Mouse (Mus musculus) activated CD4-positive, CD25-positive, alpha-beta regulatory T cell, adult 4 months (primary cell): Measurements from ENCODE around the gene Dnaaf2. TPM values are rescaled to one million over a fixed set of nuclear protein-coding genes. Genes with fewer than 3 reads are reported as not detected.

Experiments used
- ATAC-seq: one replicate; pipeline ENCODE4 v1.8.0; 2017
- polyA plus RNA-seq, 2 experiments: library from polyadenylated mRNA; unstranded; fragments of 100-300 nt; shearing (Covaris generic); gene quantifications; one replicate each; pipeline ENCODE4 v1.2.1; 2017

Dnaaf2 gene
- 1 to 10 TPM; 3.3 to 5.2 TPM for polyA plus RNA-seq

GRCm38 (mm10) chr12:69198164-69198535 is at the start of gene Dnaaf2:
TSS of gene Dnaaf2 (minus strand) at chr12:69198429.
- peak; percentile 4 for ATAC-seq

- ATAC-seq = peak; percentile 72
Observed at GRCm38 (mm10) chr12:69241771-69242431, 43.7 kb upstream of the Dnaaf2 start.

GRCm38 (mm10) chr12:69241405-69241770 is 43.2 kb upstream of the Dnaaf2 start:
- ATAC-seq = peak; percentile 6

DNA sequence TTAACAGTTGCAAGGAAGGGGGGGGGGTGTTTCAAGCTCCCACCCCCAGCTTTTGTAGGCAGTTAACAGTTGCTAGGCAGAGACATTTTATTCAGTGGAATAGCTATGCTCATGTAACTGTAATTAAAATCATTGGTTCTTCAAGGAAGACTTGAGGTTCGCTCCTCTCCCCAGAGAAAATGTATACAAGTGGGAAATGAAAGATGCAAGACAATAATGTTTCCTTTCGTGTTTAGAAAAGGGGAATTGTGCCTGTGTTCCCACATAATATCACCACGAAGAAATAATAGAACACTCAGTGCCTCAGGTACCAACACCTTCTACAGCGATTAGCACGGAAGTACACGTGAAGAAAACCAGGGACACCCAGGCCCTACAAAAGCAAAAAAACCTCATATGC is 42.6 kb upstream of the Dnaaf2 start, which contains the start of gene Klhdc1:
TSS of gene Klhdc1 (plus strand) at position 301 of the 400 bp plus-strand sequence.
- ATAC-seq = no peak

- ATAC-seq = no peak
Observed at GRCm38 (mm10) chr12:69238284-69238683, 40.1 kb upstream of the Dnaaf2 start.

DNA sequence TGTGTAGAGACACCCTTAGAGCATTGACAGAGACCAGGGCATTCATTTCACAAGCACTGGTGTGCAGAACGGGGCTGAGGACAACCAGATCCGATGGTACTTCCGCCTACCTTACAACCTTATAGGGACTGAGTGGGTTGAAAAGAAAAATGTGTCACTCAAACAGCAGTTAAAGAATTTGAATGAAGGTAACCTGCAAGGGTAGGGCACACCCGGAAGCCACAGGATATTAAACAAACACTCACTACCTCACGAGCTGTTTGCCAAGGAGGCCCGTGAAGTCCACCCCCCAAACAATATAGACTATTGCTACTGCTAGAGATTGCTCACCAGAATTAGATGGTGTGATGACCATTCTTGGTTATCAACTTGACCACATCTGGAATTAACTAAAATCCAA is 37.6 kb upstream of the Dnaaf2 start:
- ATAC-seq = no peak

DNA sequence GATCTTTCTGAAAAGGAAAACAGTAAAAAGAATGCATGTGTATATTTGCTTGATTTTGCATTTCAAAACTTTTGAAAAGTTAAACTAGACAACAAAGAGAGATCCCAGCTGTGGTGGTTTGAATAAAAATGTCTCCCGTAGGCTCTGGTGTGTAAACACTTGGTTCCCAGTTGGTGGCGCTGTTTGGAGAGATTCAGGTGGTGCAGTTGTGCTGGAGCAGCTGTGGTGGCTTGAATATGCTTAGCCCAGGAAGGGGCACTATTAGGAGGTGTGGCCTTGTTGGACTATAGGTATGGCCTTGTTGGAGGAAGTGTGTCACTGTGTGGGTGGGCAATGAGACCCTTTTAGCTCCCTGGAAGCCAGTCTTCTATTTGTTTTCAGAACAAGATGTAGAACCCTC is 31.0 kb upstream of the Dnaaf2 start:
- no peak for ATAC-seq

DNA sequence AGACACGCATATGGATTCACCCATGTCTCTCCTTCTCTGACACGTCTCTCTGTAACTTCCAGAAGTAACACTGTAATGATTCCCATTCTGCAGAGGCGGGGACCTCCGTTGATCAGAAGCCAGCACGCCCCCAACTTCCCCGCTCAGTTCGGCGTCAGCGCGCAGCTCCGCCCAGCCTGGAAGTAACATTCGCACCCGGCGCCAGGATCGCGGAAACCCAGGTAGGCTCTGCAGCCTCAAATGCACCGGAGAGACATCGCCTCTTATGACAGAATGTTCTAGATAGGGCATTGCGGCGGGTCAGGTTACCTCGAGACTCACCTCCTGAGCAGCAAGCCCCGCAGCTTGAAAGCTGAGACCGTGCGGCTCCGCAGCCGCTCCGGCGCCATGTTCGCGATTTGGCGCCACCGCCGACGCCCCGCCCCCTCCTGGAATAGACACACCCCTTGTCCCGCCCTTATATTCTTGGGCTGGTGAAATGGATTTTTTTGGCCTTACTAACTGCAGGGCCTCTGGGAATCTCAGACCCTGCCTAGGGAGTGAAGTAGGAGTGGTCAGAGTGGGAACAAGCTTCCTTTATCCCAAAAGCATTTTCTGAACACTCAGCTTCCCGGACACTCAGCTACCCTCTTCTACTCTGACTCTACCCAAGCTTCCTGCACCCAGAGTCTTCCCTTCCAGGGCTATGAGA is 29.7 kb upstream of the Dnaaf2 start, which contains the start of gene Pole2:
TSS of gene Pole2 (minus strand) at position 420 of the 691 bp plus-strand sequence.
- peak; percentile 88 for ATAC-seq

DNA sequence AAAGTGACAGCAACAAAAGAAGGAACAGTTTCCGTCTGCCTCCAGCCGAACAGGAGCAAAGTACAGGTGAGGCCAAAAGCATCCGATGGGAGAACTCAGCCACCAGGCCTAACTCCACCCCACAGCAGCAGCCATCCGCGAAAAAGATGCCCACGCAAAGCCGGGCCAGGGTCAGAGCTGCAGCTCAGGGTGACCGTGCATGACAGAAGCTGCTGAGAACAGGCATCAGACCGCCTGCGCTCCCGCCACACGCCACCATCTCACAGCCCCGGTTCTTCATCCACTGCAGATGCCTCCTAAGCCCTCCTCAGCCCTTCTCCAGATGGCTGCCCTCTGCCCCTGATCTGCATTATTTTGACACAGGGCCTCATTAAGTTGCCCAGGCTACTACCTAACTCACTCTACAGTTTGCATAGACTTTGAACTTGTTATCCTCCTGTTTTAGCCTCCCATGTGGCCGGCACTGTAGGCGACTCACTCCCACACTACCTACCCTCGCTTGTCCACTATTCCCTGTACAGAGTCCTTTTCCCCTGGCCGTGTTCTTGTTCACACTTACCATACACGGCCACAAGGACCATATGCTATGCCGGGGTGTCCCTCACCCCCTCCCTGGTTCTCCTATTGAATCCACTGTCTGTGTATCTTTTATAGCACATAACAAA is 22.5 kb upstream of the Dnaaf2 start:
- no peak for ATAC-seq

DNA sequence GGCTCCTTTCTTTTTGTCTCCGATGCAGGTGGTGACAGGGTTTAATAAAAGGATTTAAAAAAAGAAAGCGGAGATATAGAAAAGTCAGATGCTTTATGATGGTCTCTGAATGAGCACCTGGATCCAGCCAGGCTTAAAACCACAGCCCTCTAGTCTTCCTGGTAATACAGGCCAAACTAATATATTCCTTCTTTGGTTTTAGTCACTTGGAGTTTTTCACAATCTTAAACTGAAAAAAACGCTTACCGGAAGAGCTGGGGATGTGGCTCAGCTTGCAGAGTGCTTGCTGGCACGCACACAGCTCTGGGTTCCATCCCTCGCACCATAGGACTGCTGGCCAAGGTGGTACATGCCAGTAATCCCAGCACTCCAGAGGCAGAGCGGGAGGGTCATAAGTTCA is 18.4 kb upstream of the Dnaaf2 start:
- ATAC-seq = no peak

- ATAC-seq = no peak
Observed at GRCm38 (mm10) chr12:69215000-69215785, 17.0 kb upstream of the Dnaaf2 start.

- ATAC-seq = no peak
Observed at GRCm38 (mm10) chr12:69214393-69214792, 16.2 kb upstream of the Dnaaf2 start.

GRCm38 (mm10) chr12:69213186-69213777 is 15.1 kb upstream of the Dnaaf2 start:
- no peak for ATAC-seq

DNA sequence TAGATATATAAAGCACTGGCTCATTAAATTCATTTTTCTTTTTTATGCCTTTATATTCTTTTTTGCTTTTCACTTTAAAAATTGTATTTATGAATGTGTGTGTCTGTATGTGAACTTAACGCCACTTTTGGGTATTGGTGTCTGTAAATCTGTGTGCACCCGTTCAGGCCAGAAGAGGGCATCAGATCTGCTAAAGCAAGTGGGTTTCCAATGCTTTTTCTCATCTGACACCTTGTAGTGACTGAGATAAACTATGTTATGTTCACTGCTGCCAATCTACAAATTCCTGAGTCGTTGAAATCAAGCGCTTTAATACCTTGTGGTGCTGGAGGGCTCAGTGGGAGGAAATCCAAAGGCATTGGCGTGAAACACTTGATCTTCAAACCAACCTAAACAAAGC is 12.8 kb upstream of the Dnaaf2 start:
- no peak for ATAC-seq

GRCm38 (mm10) chr12:69210056-69210979 is 12.1 kb upstream of the Dnaaf2 start:
- ATAC-seq = no peak

GRCm38 (mm10) chr12:69208520-69208919 is 10.3 kb upstream of the Dnaaf2 start:
- no peak for ATAC-seq

DNA sequence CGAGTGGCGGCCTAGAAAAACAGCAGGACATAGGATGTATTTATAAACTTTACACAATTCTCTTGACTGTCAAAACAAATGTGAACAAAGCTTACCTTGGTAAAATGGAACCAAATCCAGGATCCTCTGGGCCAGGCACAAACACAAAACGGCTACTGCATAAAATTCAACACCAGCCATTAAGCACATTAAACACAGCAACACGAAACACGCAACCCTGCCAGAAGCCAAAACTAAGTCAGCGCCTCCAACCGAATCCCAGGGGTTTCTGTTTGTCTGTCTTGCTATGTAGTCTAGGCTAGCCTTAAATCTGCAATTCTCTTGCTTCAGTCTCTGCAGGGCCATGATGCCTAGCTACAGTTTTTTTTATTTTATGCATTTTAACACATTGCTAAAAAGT is 9.7 kb upstream of the Dnaaf2 start:
- ATAC-seq = no peak

GRCm38 (mm10) chr12:69207396-69207795 is 9.2 kb upstream of the Dnaaf2 start:
- no peak for ATAC-seq

DNA sequence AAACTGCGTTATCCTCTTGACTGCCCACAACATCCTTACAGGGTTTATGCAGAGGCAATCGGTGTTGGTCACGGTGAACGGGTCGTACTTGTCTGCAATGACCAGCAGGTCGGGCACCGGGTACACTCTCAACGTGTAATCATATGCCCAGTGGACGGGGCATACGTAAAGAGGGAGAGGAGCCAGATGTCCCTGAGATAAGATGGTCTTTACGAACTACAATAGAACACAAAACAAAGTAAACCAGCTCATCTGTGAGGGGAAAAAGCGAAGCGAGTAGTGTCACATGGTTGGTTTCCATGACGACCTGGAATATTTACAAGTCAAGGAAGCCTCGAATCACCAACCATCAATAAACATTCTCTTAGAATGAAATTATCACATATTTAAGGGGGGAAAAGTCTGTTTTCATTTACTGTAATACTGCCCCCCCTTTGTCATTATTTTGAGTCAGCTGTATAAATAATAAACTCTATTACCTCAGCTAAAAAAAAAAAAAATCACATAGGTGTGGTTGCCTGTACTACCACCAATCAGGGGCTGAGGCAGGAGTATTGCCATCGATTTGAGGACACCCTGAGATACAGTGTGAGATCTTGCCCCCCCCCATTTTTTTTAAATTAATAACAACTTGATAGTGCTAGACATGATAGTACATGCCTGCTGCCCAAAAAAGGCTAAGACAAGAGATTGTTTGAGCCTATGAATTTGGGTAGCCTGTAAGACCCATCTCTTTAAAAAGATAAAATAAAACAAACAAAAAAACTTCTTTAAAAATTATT is 6.0 kb upstream of the Dnaaf2 start, which contains the start of gene Gm49384:
TSS of gene Gm49384 (minus strand) at position 216 of the 782 bp plus-strand sequence.
- ATAC-seq = peak; percentile 23

DNA sequence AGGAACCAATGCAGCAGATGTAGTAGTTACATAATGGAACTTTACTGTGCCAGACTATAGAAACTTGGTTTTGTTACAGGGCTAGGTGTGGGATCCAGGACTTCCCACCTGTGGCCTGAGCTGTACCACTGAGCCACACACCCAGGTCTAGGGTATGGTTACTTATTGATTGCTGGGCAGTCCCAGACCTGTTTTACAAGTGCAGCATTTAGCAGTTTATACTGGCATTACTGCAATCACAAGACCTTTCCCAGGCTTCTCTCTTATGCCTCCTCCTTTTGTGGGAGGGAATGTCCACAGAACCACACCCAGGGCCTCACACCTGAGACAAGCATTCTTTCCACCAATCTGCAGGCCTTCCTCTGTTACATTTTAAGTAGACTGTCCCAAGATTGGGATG is 756 bp upstream of the Dnaaf2 start:
- no peak for ATAC-seq
